Mouse (Mus musculus) ES-E14 (cell line): ENCODE results near the gene Nat9. TPM values are rescaled to one million over a fixed set of nuclear protein-coding genes. Genes with fewer than 3 reads are reported as not detected.

Source experiments
- DNase-seq: peaks from one replicate; pipeline ENCODE4 v3.0.0-alpha.2; 2013; ENCODE audit warnings: low read depth, low spot score
- H3K27ac ChIP-seq: 2 replicates; pipeline ENCODE4 v1.5.1; 2012; ENCODE audit warnings: low read depth, mild to moderate bottlenecking, low read length, moderate library complexity, mixed read lengths; ENCODE audit not compliant: poor library complexity, insufficient read depth, severe bottlenecking
- H3K36me3 ChIP-seq: 2 replicates; pipeline ENCODE4 v1.6.1; 2012; ENCODE audit warnings: mild to moderate bottlenecking, low read length, moderate library complexity, mixed read lengths; ENCODE audit not compliant: control insufficient read depth, poor library complexity, insufficient read depth, severe bottlenecking
- H3K4me1 ChIP-seq, 2 experiments: fragments of 150-350 bp in 1 of 2; sonication (generic) in 1 of 2; 2 replicates each; pipeline ENCODE4 v1.6.1; 2012; ENCODE audit warnings: low read length in 2 of 2, mild to moderate bottlenecking in 1 of 2, mixed read lengths in 1 of 2; ENCODE audit not compliant: control insufficient read depth in 2 of 2, insufficient read depth in 2 of 2, poor library complexity in 1 of 2
- H3K4me3 ChIP-seq, 2 experiments: fragments of 150-350 bp in 1 of 2; sonication (generic) in 1 of 2; 2 replicates each; pipeline ENCODE4 v1.5.1; 2012; ENCODE audit warnings: low read length in 2 of 2, low read depth in 1 of 2, mild to moderate bottlenecking in 1 of 2, mixed read lengths in 1 of 2; ENCODE audit not compliant: insufficient read depth in 1 of 2, poor library complexity in 1 of 2, severe bottlenecking in 1 of 2
- H3K9ac ChIP-seq: 2 replicates; pipeline ENCODE4 v1.6.1; 2012; ENCODE audit warnings: low read depth, mild to moderate bottlenecking, low read length, mixed read lengths; ENCODE audit not compliant: poor library complexity, insufficient read depth, severe bottlenecking
- H3K9me3 ChIP-seq: fragments of 150-350 bp; sonication (generic); 2 replicates; pipeline ENCODE4 v1.6.1; 2012; ENCODE audit warnings: low read depth, mild to moderate bottlenecking, low read length; ENCODE audit not compliant: control insufficient read depth, insufficient read depth
- CHD2 ChIP-seq: IDR thresholded peaks from 2 replicates; pipeline ENCODE4 v1.6.1; 2014; ENCODE audit warnings: mild to moderate bottlenecking, low read depth, low read length, inconsistent platforms
- HCFC1 ChIP-seq: IDR thresholded peaks from 2 replicates; pipeline ENCODE4 v1.6.1; 2012; ENCODE audit warnings: low read length, inconsistent platforms, borderline replicate concordance; ENCODE audit not compliant: insufficient read depth
- MAFK ChIP-seq: IDR thresholded peaks from 2 replicates; pipeline ENCODE4 v1.6.1; 2014; ENCODE audit warnings: mild to moderate bottlenecking, low read depth, low read length, inconsistent platforms; ENCODE audit not compliant: insufficient read depth
- ZC3H11A ChIP-seq: IDR thresholded peaks from 2 replicates; pipeline ENCODE4 v1.6.1; 2012; ENCODE audit warnings: low read depth, mild to moderate bottlenecking, inconsistent platforms, low read length, borderline replicate concordance
- ZNF384 ChIP-seq: IDR thresholded peaks from 2 replicates; pipeline ENCODE4 v1.6.1; 2012; ENCODE audit warnings: low read depth, low read length, inconsistent platforms
- in situ Hi-C, 2 experiments: fragments of 600-800 bp; cut with MboI; formaldehyde crosslinking; loops; one replicate each; pipeline ENCODE4 v1.15.1; 2025; ENCODE audit warnings: low sequenced_read_pairs in 2 of 2, inconsistent platforms in 1 of 2; ENCODE audit not compliant: unreplicated experiment in 2 of 2
- total RNA-seq: library from RNA; depleted of rRNA; stranded (reverse); fragments of 300-350 nt; gene quantifications from 2 replicates; pipeline ENCODE4 v1.2.3, GENCODE M21; 2012

Nat9 gene
- total RNA-seq, 1 experiment: 19.3 TPM

DNA sequence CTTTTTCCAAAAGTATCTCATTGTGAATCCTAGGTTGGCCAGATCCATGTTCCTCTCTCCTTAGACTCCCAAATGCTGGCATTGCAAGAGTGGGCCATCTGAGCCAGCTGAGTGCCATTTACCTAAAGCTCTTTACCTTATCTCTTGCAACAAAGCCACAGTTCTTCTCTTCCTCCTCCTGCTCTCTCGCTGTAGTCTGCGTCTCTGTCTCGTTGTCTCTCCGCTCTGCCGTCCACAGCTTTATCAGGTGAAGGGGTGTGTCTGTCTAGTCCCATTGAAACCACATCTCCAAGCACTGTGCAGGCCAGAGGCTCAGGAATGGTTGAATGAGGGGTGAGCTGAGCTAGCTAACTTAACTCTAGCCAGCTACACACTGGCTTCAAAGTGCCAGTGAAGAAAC lies 8.3 kb upstream of the Nat9 start:
- no peak for DNase-seq
- Histone ChIP-seq H3K36me3 (peaks cover 2% of the 10 kb centered on the region; the same call in 1 of the 2 replicates), H3K9ac (no peak overlapping the region), H3K9me3 (no peaks in the 10 kb centered on the region), H3K4me1 (0 out of 4 replicates have a peak, but pooled peaks cover 0 to 2% of the 10 kb centered on the region in 2 experiments), H3K4me3 (no peak overlapping the region), H3K27ac (no peak overlapping the region)
- in situ Hi-C loops: no loop called here
- TF ChIP-seq CHD2 (no peak), HCFC1 (no peak), MAFK (no peak), ZC3H11A (no peak), ZNF384 (no peak)

- in situ Hi-C loops: no loop called here
- no peak overlapping the region for H3K4me3 ChIP-seq
- H3K9ac ChIP-seq: no peak overlapping the region
- 0 out of 4 replicates have a peak, but pooled peaks cover 0 to 2% of the 10 kb centered on the region in 2 experiments for H3K4me1 ChIP-seq
- H3K9me3 ChIP-seq: no peaks in the 10 kb centered on the region
- H3K36me3 ChIP-seq: peaks cover 2% of the 10 kb centered on the region; the same call in 1 of the 2 replicates
- no peak for DNase-seq
- H3K27ac ChIP-seq: no peak overlapping the region
- no peak for TF ChIP-seq HCFC1
- no peak for TF ChIP-seq ZC3H11A
- TF ChIP-seq ZNF384: no peak
- no peak for TF ChIP-seq CHD2
- no peak for TF ChIP-seq MAFK
Measured at GRCm38 (mm10) chr11:115194693-115195092, 7.0 kb upstream of the Nat9 start.

DNA sequence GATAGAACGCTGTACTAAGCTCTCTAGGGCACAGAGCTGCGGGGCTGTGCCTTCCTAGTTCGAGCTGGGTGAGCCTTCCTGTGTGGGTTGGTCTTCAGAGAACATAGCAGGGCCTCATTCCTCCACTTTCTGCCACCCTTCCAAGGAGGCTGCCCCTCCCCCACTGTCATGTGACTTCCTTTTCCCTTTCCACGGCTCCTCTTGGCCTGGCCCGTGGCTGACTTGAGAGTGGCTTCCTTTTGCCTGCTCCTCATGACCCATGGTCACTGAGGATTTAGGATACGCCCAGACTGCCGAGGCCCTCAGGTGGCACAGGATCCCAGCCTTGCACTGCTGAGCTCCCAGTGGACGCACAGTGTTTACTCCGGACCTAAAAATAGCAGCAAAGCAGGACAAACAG lies 4.5 kb upstream of the Nat9 start:
- DNase-seq: no peak
- TF ChIP-seq ZNF384 (no peak), ZC3H11A (no peak), CHD2 (no peak), HCFC1 (no peak), MAFK (no peak)
- Histone ChIP-seq H3K9ac (no peak overlapping the region), H3K36me3 (peaks cover 4% of the 10 kb centered on the region; the same call in 1 of the 2 replicates), H3K9me3 (no peaks in the 10 kb centered on the region), H3K4me3 (no peak overlapping the region), H3K4me1 (peaks cover 0 to 6% of the 10 kb centered on the region in 2 experiments; a peak in 1 of 4 replicates), H3K27ac (no peak overlapping the region)
- in situ Hi-C loops: no loop called here

DNA sequence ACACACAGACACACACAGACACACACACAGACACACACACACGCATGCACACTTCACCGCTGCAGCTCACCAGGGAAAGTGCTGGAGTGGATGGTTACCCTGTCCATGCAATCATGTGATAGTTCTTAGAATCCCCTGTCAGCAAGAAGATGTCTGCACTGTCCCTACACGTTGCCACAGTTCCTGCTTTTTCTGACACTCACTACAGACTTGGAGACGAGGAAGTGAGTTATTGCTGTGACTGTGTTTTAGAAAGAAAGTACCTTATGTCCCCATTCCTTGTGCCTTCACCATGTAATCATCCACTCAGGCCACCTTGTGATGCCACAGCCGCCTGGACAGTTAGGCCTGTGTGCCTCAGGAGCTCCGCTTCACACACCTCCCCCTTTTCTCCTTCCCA lies 1.6 kb upstream of the Nat9 start:
- H3K4me1 ChIP-seq: peaks cover 0 to 8% of the 10 kb centered on the region in 2 experiments; a peak in 1 of 4 replicates
- in situ Hi-C loops: no loop called here
- H3K9ac ChIP-seq: no peak overlapping the region
- no peaks in the 10 kb centered on the region for H3K9me3 ChIP-seq
- H3K4me3 ChIP-seq: no peak overlapping the region
- peaks cover 4% of the 10 kb centered on the region; the same call in 1 of the 2 replicates for H3K36me3 ChIP-seq
- DNase-seq: no peak
- no peak overlapping the region for H3K27ac ChIP-seq
- TF ChIP-seq ZC3H11A (no peak), MAFK (no peak), HCFC1 (no peak), ZNF384 (no peak), CHD2 (no peak)
